Mouse (Mus musculus) heart, adult 2 months (tissue): ENCODE data around the gene Galm.

Experiments
- CTCF ChIP-seq: fragments of 200-600 bp; IDR thresholded peaks from 2 replicates; pipeline ENCODE4 v1.8.1; 2022; ENCODE audit warnings: antibody characterized with exemption, mild to moderate bottlenecking, moderate library complexity
- POLR2A ChIP-seq: fragments of 200-500 bp; IDR thresholded peaks from 2 replicates; pipeline ENCODE4 v1.6.1; 2011; ENCODE audit warnings: mild to moderate bottlenecking, low read depth, low read length, control low read depth; ENCODE audit not compliant: insufficient read depth

- TF ChIP-seq CTCF (no peak), POLR2A (no peak)
Observed at GRCm38 (mm10) chr17:80169792-80170191, 42.5 kb downstream of the Galm start.
